Mouse (Mus musculus) duodenum, adult 2 months (tissue): Measurements from ENCODE around the gene Pld3. TPM values are rescaled to one million over a fixed set of nuclear protein-coding genes. Genes with fewer than 3 reads are reported as not detected.

ENCODE experiments used
- polyA plus RNA-seq: library from polyadenylated mRNA; depleted of rRNA; stranded (reverse); fragments of >200 nt; gene quantifications from 2 replicates; pipeline ENCODE4 v1.2.3, GENCODE M21; 2012; ENCODE audit warnings: low replicate concordance; rRNA removed

The Pld3 gene
- 64.8 and 71.2 TPM in 2 replicates for polyA plus RNA-seq

GRCm38 (mm10) chr7:27552931-27553513 is at the start of gene Pld3, which contains the start of gene 2310022A10Rik:
Gene Pld3, minus strand, starts transcription at chr7:27553218.
Gene 2310022A10Rik, plus strand, starts transcription at chr7:27553233.

GRCm38 (mm10) chr7:27591266-27592216 is 38.5 kb upstream of the Pld3 start, which contains the start of gene Akt2:
Gene Akt2, plus strand, starts transcription at chr7:27591552.

DNA sequence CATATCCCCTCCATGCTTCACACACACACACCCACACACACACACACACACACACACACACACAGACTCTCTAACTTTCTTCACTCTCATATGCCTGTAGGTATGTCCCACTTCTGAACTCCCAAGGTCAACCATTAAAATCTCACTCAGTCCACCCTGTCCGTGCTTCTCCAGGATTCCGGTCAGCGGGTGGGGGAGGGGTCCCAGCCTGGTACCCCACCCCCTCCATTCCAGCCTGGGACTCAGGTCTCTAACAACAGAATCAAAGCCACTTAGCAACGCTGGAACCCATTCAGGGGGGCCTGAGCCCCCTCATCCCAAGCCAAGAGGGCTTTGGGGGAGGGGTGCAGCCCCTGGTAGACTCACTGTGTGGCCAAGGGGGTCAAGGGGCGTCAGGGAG is 30.1 kb downstream of the Pld3 start, which contains the start of gene Hipk4:
TSS of gene Hipk4 (plus strand) at position 301 of the 400 bp plus-strand sequence.

GRCm38 (mm10) chr7:27499036-27499435 is 54.0 kb downstream of the Pld3 start, which contains the start of gene Prx:
Gene Prx, plus strand, starts transcription at chr7:27499324.

DNA sequence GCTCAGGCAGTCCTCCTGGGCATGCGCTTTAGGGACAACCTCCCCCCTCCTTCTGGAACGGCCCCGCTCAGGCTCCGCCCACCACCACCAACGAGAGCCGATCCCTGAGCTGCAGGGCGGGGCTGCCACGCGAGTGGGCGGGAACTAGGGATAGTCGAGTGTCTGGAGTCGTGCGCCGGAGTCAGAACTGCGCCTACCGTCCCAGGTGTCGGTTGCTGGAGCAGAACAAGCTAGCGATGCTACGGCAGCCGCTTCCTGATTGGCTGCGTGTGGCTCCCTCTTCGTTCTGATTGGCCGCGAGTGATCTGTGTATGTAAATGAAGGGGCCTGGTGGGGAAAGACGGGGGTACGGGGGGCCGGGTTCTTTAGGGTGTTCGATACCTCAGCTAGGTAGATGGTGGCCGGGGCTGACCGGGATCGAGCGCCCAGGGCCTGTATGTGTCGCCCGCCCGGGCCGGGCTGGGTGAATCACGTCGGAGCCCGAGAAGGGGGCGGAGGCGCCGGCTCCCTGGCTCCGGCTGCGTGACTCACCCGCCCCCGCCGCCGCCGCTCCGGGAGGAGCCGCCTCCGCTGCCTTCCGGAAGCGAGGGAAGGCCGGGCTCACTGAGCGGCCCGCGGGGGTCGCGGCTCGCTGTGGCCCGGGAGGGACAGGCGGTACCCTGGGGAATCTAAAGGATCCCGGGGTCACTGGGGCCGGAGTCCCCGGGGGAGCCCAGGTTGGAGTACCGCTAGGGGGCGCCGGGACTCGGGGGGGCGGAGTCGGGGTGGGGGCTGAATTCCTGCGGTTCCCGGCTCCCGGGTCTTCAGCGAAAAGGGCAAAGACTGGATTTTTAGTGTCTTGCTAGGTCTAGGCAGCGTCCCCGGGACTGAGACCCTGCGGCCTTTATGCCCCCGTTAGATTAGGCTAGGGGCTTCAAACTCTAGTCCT is 66.0 kb downstream of the Pld3 start, which contains the start of gene Sertad1:
TSS of gene Sertad1 (plus strand) at position 141 of the 928 bp plus-strand sequence.

Other genes starting within 250 kb of the Pld3 start
- 133 and 135 TPM in 2 replicates for gene Ltbp4, start 215.5 kb downstream of the Pld3 start, polyA plus RNA-seq
- gene Shkbp1, start 197.2 kb downstream of the Pld3 start, polyA plus RNA-seq, result 102 and 115 TPM in 2 replicates
- gene Gm20479, start 195.8 kb downstream of the Pld3 start, polyA plus RNA-seq, result not detected in 2 replicates
- 0.30 and 0.39 TPM in 2 replicates for gene Sptbn4, start 105.5 kb downstream of the Pld3 start, polyA plus RNA-seq
- 87.9 and 102 TPM in 2 replicates for gene Blvrb, start 105.2 kb downstream of the Pld3 start, polyA plus RNA-seq
- gene Sertad3, start 79.5 kb downstream of the Pld3 start, polyA plus RNA-seq, result 14.9 and 16.7 TPM in 2 replicates
- 41.7 and 97.4 TPM in 2 replicates for gene Sertad1, start 66.3 kb downstream of the Pld3 start, polyA plus RNA-seq
- 0.41 and 0.70 TPM in 2 replicates for gene Prx, start 53.9 kb downstream of the Pld3 start, polyA plus RNA-seq
- 0.76 and 0.79 TPM in 2 replicates for gene Hipk4, start 30.0 kb downstream of the Pld3 start, polyA plus RNA-seq
- 15.7 and 19.1 TPM in 2 replicates for gene 2310022A10Rik, start within 50 bp of the Pld3 start, polyA plus RNA-seq
- 27.6 and 31.4 TPM in 2 replicates for gene Akt2, start 38.3 kb upstream of the Pld3 start, polyA plus RNA-seq
- gene Ttc9b, start 100.7 kb upstream of the Pld3 start, polyA plus RNA-seq, result 0.51 and 0.71 TPM in 2 replicates
- 20.3 and 23.1 TPM in 2 replicates for gene Map3k10, start 121.4 kb upstream of the Pld3 start, polyA plus RNA-seq
- not detected in 2 replicates for gene Zfp607b, start 136.1 kb upstream of the Pld3 start, polyA plus RNA-seq
- gene Zfp60, start 178.2 kb upstream of the Pld3 start, polyA plus RNA-seq, result 0.34 and 0.52 TPM in 2 replicates